Mouse (Mus musculus): ENCODE results near the gene 1700001C19Rik. TPM values are rescaled to one million over a fixed set of nuclear protein-coding genes. Genes with fewer than 3 reads are reported as not detected.

1700001C19Rik gene
- 0.14 and 0.65 TPM in 2 replicates for polyA plus RNA-seq (2016; fragmentation: Nextera tagmentation; extraction: Ambion mirVana)

DNA sequence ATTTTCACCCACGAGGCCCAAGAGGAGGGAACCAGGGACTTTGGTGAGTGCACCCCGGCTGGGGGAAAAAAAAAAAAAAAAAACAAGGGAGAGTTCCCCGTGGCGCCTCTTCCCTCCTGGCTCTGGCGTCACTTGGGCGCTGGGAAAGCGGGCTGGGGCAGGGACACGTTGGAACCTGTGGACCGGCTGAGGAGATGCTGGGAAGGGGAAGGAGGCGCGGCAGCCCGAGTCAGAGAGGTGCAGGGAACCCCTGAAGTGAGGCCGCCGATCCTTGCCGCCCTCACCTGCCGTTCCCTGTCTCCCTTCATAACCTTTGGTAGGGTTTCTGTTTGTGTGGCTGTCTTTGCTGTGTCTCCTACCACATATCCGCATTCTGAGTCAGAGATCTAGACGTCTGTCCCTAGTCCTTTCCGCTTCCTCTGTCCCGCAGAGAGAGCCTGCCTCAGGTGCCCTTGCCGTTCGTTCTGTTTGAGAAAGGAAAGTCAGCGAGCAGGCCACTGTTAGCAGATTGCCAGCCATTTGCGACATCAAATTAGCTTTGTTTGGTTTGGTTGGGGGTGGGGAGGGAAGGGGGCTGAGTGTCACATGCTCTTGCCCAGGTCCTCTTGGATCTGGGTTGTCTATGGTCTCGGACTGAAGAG is at the start of gene 1700001C19Rik:
1700001C19Rik (minus strand) TSS at position 470 of the 641 bp plus-strand sequence.
- Histone ChIP-seq H3K9ac (peak within 1 kb of the TSS; percentile 49; the same call in 1 of the 2 replicates), H3K9me3 (replicated peaks) (no peaks in the 10 kb centered on the region), H3K4me2 (replicated peaks) (peak within 1 kb of the TSS; percentile 72), H3K27ac (no peak within 1 kb of the TSS), H3K27me3 (peaks cover 45% of the 10 kb centered on the region), H3K36me3 (no peaks in the 10 kb centered on the region), H3K4me3 (peak within 1 kb of the TSS; percentile 38), H3K4me1 (peaks cover 16% of the 10 kb centered on the region)
- WGBS, result 4% methylated on average over 25 of the region's 25 CpGs
- ATAC-seq (ENCODE audit: low FRiP score), result no peak

- ATAC-seq (ENCODE audit: low FRiP score), result no peak; the same call in 1 of the 2 replicates
- H3K27me3 ChIP-seq, result no peaks in the 10 kb centered on the region
- WGBS, result 84% methylated on average over 3 of the region's 3 CpGs
- H3K4me2 ChIP-seq (replicated peaks), result no peak overlapping the region
- no peak overlapping the region for H3K9ac ChIP-seq
- no peak overlapping the region for H3K4me3 ChIP-seq
- H3K4me1 ChIP-seq, result peaks cover 14% of the 10 kb centered on the region
- peaks cover 29% of the 10 kb centered on the region for H3K36me3 ChIP-seq
- H3K27ac ChIP-seq, result peak overlapping the region; percentile 30; the same call in 1 of the 2 replicates
- no peaks in the 10 kb centered on the region for H3K9me3 ChIP-seq (replicated peaks)
These were observed 48.6 kb upstream of the 1700001C19Rik start for GRCm38 (mm10) chr17:47485791-47486190.

GRCm38 (mm10) chr17:47484993-47485392 is 47.8 kb upstream of the 1700001C19Rik start:
- Histone ChIP-seq H3K9ac (no peak overlapping the region), H3K27ac (peak overlapping the region; percentile 30), H3K36me3 (peaks cover 21% of the 10 kb centered on the region), H3K27me3 (no peaks in the 10 kb centered on the region), H3K4me3 (no peak overlapping the region), H3K4me1 (peaks cover 14% of the 10 kb centered on the region), H3K4me2 (replicated peaks) (no peak overlapping the region), H3K9me3 (replicated peaks) (no peaks in the 10 kb centered on the region)
- 14% methylated on average over 3 of the region's 3 CpGs for WGBS
- ATAC-seq (ENCODE audit: low FRiP score), result no peak

GRCm38 (mm10) chr17:47484241-47484921 is 47.2 kb upstream of the 1700001C19Rik start:
- no peaks in the 10 kb centered on the region for H3K9me3 ChIP-seq (replicated peaks)
- H3K27ac ChIP-seq, result peak overlapping the region; percentile 23
- no peak overlapping the region for H3K4me3 ChIP-seq
- H3K4me2 ChIP-seq (replicated peaks), result no peak overlapping the region
- peak; percentile 38; the same call in 1 of the 2 replicates for ATAC-seq (ENCODE audit: low FRiP score)
- H3K4me1 ChIP-seq, result peaks cover 14% of the 10 kb centered on the region
- H3K9ac ChIP-seq, result no peak overlapping the region
- peaks cover 15% of the 10 kb centered on the region for H3K36me3 ChIP-seq
- WGBS, result 14% methylated on average over 1 of the region's 1 CpGs
- H3K27me3 ChIP-seq, result no peaks in the 10 kb centered on the region

DNA sequence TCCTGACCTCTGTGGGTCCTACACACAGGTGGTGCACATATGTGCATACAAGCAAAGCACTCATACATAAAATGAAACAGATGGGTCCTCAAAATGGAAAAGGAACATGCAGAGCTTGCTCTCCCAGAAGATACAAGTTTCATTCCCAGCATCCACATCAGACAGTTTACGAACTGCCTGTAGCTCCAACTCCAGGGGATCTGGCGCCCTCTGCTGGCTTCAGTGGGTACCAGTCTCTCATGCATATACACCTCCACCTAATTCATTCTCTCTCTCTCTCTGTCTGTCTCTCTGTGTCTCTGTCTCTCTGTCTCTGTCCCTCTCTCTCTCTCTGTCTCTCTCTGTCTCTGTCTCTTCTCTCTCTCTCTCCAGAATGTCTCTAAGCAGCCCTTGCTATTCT is 45.2 kb upstream of the 1700001C19Rik start:
- no peaks in the 10 kb centered on the region for H3K27me3 ChIP-seq
- no peak overlapping the region for H3K27ac ChIP-seq
- H3K9me3 ChIP-seq (replicated peaks), result no peaks in the 10 kb centered on the region
- peaks cover 14% of the 10 kb centered on the region for H3K4me1 ChIP-seq
- H3K4me2 ChIP-seq (replicated peaks), result no peak overlapping the region
- H3K36me3 ChIP-seq, result peaks cover under 1% of the 10 kb centered on the region; the same call in 1 of the 2 replicates
- no peak for ATAC-seq (ENCODE audit: low FRiP score)
- 41% methylated on average over 2 of the region's 2 CpGs for WGBS
- no peak overlapping the region for H3K9ac ChIP-seq
- no peak overlapping the region for H3K4me3 ChIP-seq

DNA sequence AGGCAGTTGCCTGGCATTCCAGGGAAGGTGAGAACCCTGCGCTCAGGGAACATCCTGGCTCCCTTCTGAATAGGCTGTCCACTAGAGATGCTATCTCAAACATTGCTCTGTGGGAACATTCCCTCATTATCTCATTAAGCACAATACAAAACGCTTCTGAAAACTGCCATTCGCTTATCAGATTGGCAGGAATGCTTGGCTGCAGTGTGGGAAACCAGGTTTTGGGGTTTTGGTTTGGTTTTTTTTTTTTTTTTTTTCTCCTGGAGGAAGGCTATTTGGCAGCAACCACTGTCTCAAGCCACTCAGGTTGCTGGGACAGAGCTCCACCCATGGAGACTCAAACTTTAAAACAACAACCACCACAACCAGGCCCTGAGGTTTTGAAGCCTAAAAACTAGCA is 42.7 kb upstream of the 1700001C19Rik start:
- Histone ChIP-seq H3K4me1 (peaks cover 5% of the 10 kb centered on the region), H3K27ac (no peak overlapping the region), H3K9me3 (replicated peaks) (no peaks in the 10 kb centered on the region), H3K36me3 (no peaks in the 10 kb centered on the region), H3K4me2 (replicated peaks) (no peak overlapping the region), H3K27me3 (no peaks in the 10 kb centered on the region), H3K4me3 (no peak overlapping the region), H3K9ac (no peak overlapping the region)
- no peak for ATAC-seq (ENCODE audit: low FRiP score)
- 78% methylated on average over 3 of the region's 3 CpGs for WGBS

GRCm38 (mm10) chr17:47475714-47476113 is 38.5 kb upstream of the 1700001C19Rik start:
- Histone ChIP-seq H3K27me3 (no peaks in the 10 kb centered on the region), H3K4me3 (no peak overlapping the region), H3K36me3 (no peaks in the 10 kb centered on the region), H3K4me2 (replicated peaks) (no peak overlapping the region), H3K27ac (no peak overlapping the region), H3K9me3 (replicated peaks) (no peaks in the 10 kb centered on the region), H3K4me1 (no peaks in the 10 kb centered on the region), H3K9ac (no peak overlapping the region)
- no peak for ATAC-seq (ENCODE audit: low FRiP score)
- 62% methylated on average over 3 of the region's 3 CpGs for WGBS

DNA sequence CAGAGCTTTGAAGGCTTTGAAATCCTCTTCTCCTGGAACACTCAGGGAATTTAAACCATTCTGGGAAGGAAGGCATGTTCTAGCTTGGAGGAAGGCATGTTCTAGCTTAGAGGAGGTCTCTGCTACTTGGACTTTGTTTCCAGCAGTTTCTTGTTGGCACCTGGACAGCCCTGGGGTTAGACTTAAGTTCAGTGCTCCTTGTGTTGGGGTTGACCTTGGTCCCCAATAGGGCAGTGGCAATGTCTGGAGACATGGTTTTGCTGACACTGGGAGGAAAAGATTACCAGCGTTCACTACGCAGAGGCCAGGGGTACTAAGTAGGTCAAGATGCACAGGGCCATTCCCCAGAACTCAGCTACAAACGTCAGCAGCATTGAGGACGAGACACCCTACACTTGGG is 38.0 kb upstream of the 1700001C19Rik start:
- Histone ChIP-seq H3K4me3 (no peak overlapping the region), H3K27ac (no peak overlapping the region), H3K27me3 (peaks cover 2% of the 10 kb centered on the region), H3K36me3 (no peaks in the 10 kb centered on the region), H3K4me2 (replicated peaks) (no peak overlapping the region), H3K9ac (no peak overlapping the region), H3K4me1 (no peaks in the 10 kb centered on the region), H3K9me3 (replicated peaks) (no peaks in the 10 kb centered on the region)
- ATAC-seq (ENCODE audit: low FRiP score), result no peak
- WGBS, result 85% methylated on average over 4 of the region's 4 CpGs

DNA sequence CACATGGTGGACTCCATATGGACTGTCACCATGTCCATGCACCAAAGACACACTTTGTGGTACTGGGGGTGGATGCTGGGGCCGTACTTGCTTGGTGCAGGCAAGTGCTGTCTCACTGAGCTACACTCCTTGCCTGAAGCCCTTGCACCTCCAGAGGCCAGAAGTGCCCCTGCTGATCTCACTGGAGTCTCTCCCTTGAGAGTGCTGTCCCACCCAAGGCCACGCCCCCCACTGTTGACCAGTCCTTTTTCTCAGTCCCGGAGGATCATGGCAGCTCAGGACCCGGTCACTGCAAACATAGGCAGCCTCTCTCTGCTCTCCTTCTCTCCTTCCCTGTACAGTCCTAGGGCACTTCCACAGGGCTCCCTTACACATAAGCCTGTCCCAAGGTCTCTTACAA is 37.1 kb upstream of the 1700001C19Rik start:
- no peak overlapping the region for H3K27ac ChIP-seq
- H3K4me2 ChIP-seq (replicated peaks), result no peak overlapping the region
- 86% methylated on average over 4 of the region's 4 CpGs for WGBS
- H3K27me3 ChIP-seq, result peaks cover 12% of the 10 kb centered on the region
- ATAC-seq (ENCODE audit: low FRiP score), result no peak
- H3K36me3 ChIP-seq, result no peaks in the 10 kb centered on the region
- no peaks in the 10 kb centered on the region for H3K9me3 ChIP-seq (replicated peaks)
- H3K9ac ChIP-seq, result no peak overlapping the region
- H3K4me1 ChIP-seq, result no peaks in the 10 kb centered on the region
- H3K4me3 ChIP-seq, result no peak overlapping the region

DNA sequence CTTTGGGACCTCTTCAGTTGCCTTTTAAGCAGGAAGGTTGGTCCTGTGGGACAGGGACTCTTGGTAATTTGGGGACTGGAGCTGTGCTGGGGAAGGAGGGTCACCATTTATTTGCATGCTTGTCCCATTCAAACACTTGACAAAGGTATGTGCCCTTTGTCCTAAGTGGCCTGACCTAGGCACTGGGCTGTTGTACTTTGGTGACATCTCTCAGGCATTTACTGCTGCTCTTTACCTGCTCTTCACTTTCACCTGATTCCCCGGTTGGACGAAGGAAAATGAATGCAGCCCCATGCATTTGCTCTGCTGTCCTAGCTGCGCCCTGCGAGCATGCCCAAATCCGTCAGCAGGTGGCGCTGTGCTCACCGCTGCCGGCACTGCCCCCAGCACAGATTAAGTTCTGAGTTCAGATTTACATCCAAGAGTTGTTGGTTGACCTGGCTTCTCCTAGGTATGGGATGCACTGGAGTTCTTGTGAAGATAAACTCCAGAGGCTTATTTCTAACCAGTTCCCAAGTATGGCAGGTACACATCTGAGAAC is 36.3 kb upstream of the 1700001C19Rik start:
- Histone ChIP-seq H3K27me3 (peaks cover 19% of the 10 kb centered on the region), H3K36me3 (no peaks in the 10 kb centered on the region), H3K4me2 (replicated peaks) (no peak overlapping the region), H3K27ac (no peak overlapping the region), H3K9me3 (replicated peaks) (no peaks in the 10 kb centered on the region), H3K4me3 (no peak overlapping the region), H3K4me1 (no peaks in the 10 kb centered on the region), H3K9ac (no peak overlapping the region)
- WGBS, result 10% methylated on average over 8 of the region's 8 CpGs
- ATAC-seq (ENCODE audit: low FRiP score), result no peak

DNA sequence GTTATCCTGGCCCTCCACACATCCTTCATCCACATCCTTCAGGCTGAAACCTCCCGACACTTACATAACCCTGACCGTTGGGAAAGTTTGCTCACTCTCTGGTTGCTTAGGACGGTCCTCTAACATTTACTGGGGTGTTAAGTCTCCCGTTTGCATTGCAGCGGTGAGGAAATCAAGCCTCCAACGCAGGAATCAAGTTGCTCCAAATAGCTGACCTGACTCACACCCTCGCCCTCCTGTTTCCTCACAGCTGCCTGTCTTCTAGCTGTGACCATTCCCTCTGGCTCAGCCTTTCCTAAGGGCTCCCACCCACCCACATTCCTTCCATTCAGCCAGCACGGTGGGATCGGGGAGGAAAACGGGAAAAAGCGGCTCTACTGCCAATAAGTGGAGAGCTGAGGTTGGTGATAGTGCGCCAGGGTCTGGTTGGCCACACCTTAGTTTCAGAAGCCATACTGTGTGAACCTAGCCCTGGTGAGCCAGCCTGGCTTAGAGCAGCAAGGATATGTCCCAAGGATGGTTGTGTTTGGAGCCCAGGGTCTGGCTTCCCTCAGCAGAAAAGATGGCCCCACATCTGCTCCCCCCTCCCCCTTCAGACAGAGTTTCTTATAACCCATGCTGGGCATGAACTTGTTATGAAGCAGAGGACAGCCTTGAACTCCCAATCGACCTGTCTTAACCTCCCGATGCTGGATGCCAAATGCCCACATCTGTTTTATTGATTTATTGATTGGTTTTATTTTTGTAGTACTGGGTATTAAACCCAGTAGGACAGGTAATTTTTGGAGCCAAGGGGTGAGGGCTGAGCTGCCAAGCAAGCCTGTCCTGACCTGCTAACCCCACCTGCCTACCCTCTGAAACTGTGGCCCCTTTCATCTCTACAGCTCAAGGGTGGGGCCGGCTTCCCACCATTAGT is 35.5 kb upstream of the 1700001C19Rik start:
- peaks cover 27% of the 10 kb centered on the region for H3K27me3 ChIP-seq
- no peak overlapping the region for H3K27ac ChIP-seq
- no peak for ATAC-seq (ENCODE audit: low FRiP score)
- no peaks in the 10 kb centered on the region for H3K36me3 ChIP-seq
- peaks cover 4% of the 10 kb centered on the region; the same call in 1 of the 2 replicates for H3K4me1 ChIP-seq
- H3K4me2 ChIP-seq (replicated peaks), result no peak overlapping the region
- H3K9ac ChIP-seq, result no peak overlapping the region
- 45% methylated on average over 15 of the region's 15 CpGs for WGBS
- H3K4me3 ChIP-seq, result no peak overlapping the region
- H3K9me3 ChIP-seq (replicated peaks), result no peaks in the 10 kb centered on the region

GRCm38 (mm10) chr17:47470686-47471085 is 33.5 kb upstream of the 1700001C19Rik start:
- Histone ChIP-seq H3K9me3 (replicated peaks) (no peaks in the 10 kb centered on the region), H3K27me3 (peaks cover 47% of the 10 kb centered on the region), H3K4me3 (no peak overlapping the region), H3K9ac (no peak overlapping the region), H3K4me1 (peaks cover 11% of the 10 kb centered on the region), H3K4me2 (replicated peaks) (no peak overlapping the region), H3K27ac (no peak overlapping the region), H3K36me3 (no peaks in the 10 kb centered on the region)
- WGBS, result 80% methylated on average over 5 of the region's 5 CpGs
- no peak for ATAC-seq (ENCODE audit: low FRiP score)
